Mouse (Mus musculus): ENCODE measurements at regions not wholly inside any gene's neighbourhood (a gene's known extent, or its start where the extent isn't known, plus 50 kb on each side); places are given as distances from the start of the nearest gene placed in this dataset.
"Not testable (repeated sequence)": the region's sequence is repeated elsewhere in the genome, so short reads cannot be mapped to it uniquely, and the experiment has no call there.

GRCm38 (mm10) chr14:104732036-104732435 is 209.6 kb upstream of the Rnf219 start:
- DNase-seq (ENCODE audit: low spot score): peak; percentile 5
- 7% methylated on average over 1 of the region's 1 CpGs for WGBS
- Histone ChIP-seq H3K27ac (no peak overlapping the region), H3K4me2 (ENCODE audit: low read depth, low read length) (no peak overlapping the region), H3K36me3 (ENCODE audit: insufficient read depth, low read length) (no peaks in the 10 kb centered on the region), H3K9ac (replicated peaks; ENCODE audit: low read length) (no peak overlapping the region), H3K4me3 (ENCODE audit: low read length) (no peak overlapping the region), H3K9me3 (ENCODE audit: low read length) (no peaks in the 10 kb centered on the region), H3K4me1 (ENCODE audit: insufficient read depth, low read length) (no peaks in the 10 kb centered on the region), H3K27me3 (ENCODE audit: insufficient read depth, low read length) (no peaks in the 10 kb centered on the region)
- no peak for TF ChIP-seq CTCF (IDR thresholded peaks at IDR 0.05; ENCODE audit: low read depth)
- ATAC-seq: no peak

- no peak for ATAC-seq
- TF ChIP-seq CTCF (IDR thresholded peaks at IDR 0.05; ENCODE audit: low read depth): no peak
- H3K4me1 ChIP-seq (ENCODE audit: insufficient read depth, low read length): no peaks in the 10 kb centered on the region
Observed at GRCm38 (mm10) chr14:104731319-104731995, 209.0 kb upstream of the Rnf219 start.

GRCm38 (mm10) chr14:104715651-104716050 is 193.2 kb upstream of the Rnf219 start:
- H3K27ac ChIP-seq; H3K4me2 ChIP-seq (ENCODE audit: low read depth, low read length); ATAC-seq; H3K9ac ChIP-seq (replicated peaks; ENCODE audit: low read length); H3K4me1 ChIP-seq (ENCODE audit: insufficient read depth, low read length); DNase-seq (ENCODE audit: low spot score); H3K27me3 ChIP-seq (ENCODE audit: insufficient read depth, low read length); H3K4me3 ChIP-seq (ENCODE audit: low read length); H3K9me3 ChIP-seq (ENCODE audit: low read length); H3K36me3 ChIP-seq (ENCODE audit: insufficient read depth, low read length): not testable (repeated sequence)
- WGBS: 94% methylated on average over 22 of the region's 24 CpGs

More at GRCm38 (mm10) chr14:104731319-104731995, 209.0 kb upstream of the Rnf219 start:
- Histone ChIP-seq H3K27me3 (ENCODE audit: insufficient read depth, low read length) (no peaks in the 10 kb centered on the region), H3K9me3 (ENCODE audit: low read length) (no peaks in the 10 kb centered on the region), H3K4me3 (ENCODE audit: low read length) (no peak overlapping the region), H3K4me2 (ENCODE audit: low read depth, low read length) (no peak overlapping the region), H3K9ac (replicated peaks; ENCODE audit: low read length) (no peak overlapping the region), H3K36me3 (ENCODE audit: insufficient read depth, low read length) (no peaks in the 10 kb centered on the region), H3K27ac (no peak overlapping the region)
- 75% methylated on average over 3 of the region's 3 CpGs for WGBS
- no peak for DNase-seq (ENCODE audit: low spot score)

GRCm38 (mm10) chr14:104702283-104702893 is 179.9 kb upstream of the Rnf219 start:
- ATAC-seq: peak; percentile 35; the same call in 1 of the 2 replicates
- WGBS: 68% methylated on average over 8 of the region's 8 CpGs
- H3K27ac ChIP-seq: no peak overlapping the region

GRCm38 (mm10) chr14:104698962-104699361 is 176.5 kb upstream of the Rnf219 start:
- 87% methylated on average over 4 of the region's 4 CpGs for WGBS
- H3K36me3 ChIP-seq (ENCODE audit: insufficient read depth, low read length): no peaks in the 10 kb centered on the region
- TF ChIP-seq CTCF (IDR thresholded peaks at IDR 0.05; ENCODE audit: low read depth): no peak
- ATAC-seq: no peak
- no peaks in the 10 kb centered on the region for H3K9me3 ChIP-seq (ENCODE audit: low read length)
- no peak overlapping the region for H3K27ac ChIP-seq
- no peak overlapping the region for H3K9ac ChIP-seq (replicated peaks; ENCODE audit: low read length)
- H3K4me3 ChIP-seq (ENCODE audit: low read length): no peak overlapping the region
- DNase-seq (ENCODE audit: low spot score): no peak
- H3K27me3 ChIP-seq (ENCODE audit: insufficient read depth, low read length): no peaks in the 10 kb centered on the region
- no peaks in the 10 kb centered on the region for H3K4me1 ChIP-seq (ENCODE audit: insufficient read depth, low read length)
- no peak overlapping the region for H3K4me2 ChIP-seq (ENCODE audit: low read depth, low read length)

More at GRCm38 (mm10) chr14:104702283-104702893, 179.9 kb upstream of the Rnf219 start:
- Histone ChIP-seq H3K9me3 (ENCODE audit: low read length) (no peaks in the 10 kb centered on the region), H3K4me2 (ENCODE audit: low read depth, low read length) (no peak overlapping the region), H3K36me3 (ENCODE audit: insufficient read depth, low read length) (no peaks in the 10 kb centered on the region), H3K4me1 (ENCODE audit: insufficient read depth, low read length) (no peaks in the 10 kb centered on the region), H3K27me3 (ENCODE audit: insufficient read depth, low read length) (no peaks in the 10 kb centered on the region), H3K4me3 (ENCODE audit: low read length) (no peak overlapping the region), H3K9ac (replicated peaks; ENCODE audit: low read length) (no peak overlapping the region)
- TF ChIP-seq CTCF (IDR thresholded peaks at IDR 0.05; ENCODE audit: low read depth): no peak
- no peak for DNase-seq (ENCODE audit: low spot score)

- WGBS: 68% methylated on average over 4 of the region's 4 CpGs
- Histone ChIP-seq H3K27me3 (ENCODE audit: insufficient read depth, low read length) (no peaks in the 10 kb centered on the region), H3K27ac (no peak overlapping the region), H3K4me2 (ENCODE audit: low read depth, low read length) (no peak overlapping the region), H3K9me3 (ENCODE audit: low read length) (no peaks in the 10 kb centered on the region), H3K4me3 (ENCODE audit: low read length) (no peak overlapping the region), H3K4me1 (ENCODE audit: insufficient read depth, low read length) (no peaks in the 10 kb centered on the region), H3K9ac (replicated peaks; ENCODE audit: low read length) (no peak overlapping the region), H3K36me3 (ENCODE audit: insufficient read depth, low read length) (no peaks in the 10 kb centered on the region)
- ATAC-seq (no peak), DNase-seq (ENCODE audit: low spot score) (no peak)
- TF ChIP-seq CTCF (IDR thresholded peaks at IDR 0.05; ENCODE audit: low read depth): no peak
Observed at GRCm38 (mm10) chr14:104695101-104695500, 172.7 kb upstream of the Rnf219 start.

- Histone ChIP-seq H3K4me3 (ENCODE audit: low read length) (no peak overlapping the region), H3K4me1 (ENCODE audit: insufficient read depth, low read length) (no peaks in the 10 kb centered on the region), H3K36me3 (ENCODE audit: insufficient read depth, low read length) (no peaks in the 10 kb centered on the region), H3K27me3 (ENCODE audit: insufficient read depth, low read length) (no peaks in the 10 kb centered on the region), H3K27ac (no peak overlapping the region), H3K9ac (replicated peaks; ENCODE audit: low read length) (no peak overlapping the region), H3K9me3 (ENCODE audit: low read length) (no peaks in the 10 kb centered on the region), H3K4me2 (ENCODE audit: low read depth, low read length) (no peak overlapping the region)
- no peak for DNase-seq (ENCODE audit: low spot score)
- WGBS: 71% methylated on average over 14 of the region's 14 CpGs
- no peak for ATAC-seq
- TF ChIP-seq CTCF (IDR thresholded peaks at IDR 0.05; ENCODE audit: low read depth): no peak
Observed at GRCm38 (mm10) chr14:104694174-104694803, 171.8 kb upstream of the Rnf219 start.

Measured in hindbrain, postnatal 0 days (tissue).